Mouse (Mus musculus) limb, embryonic 12.5 days (tissue): ENCODE results near the gene Dnah10. TPM values are rescaled to one million over a fixed set of nuclear protein-coding genes. Genes with fewer than 3 reads are reported as not detected.

Experiments used
- ATAC-seq: fragments of 200-750 bp; cut with Nextera tagmentation; 2 replicates; pipeline ENCODE4 v1.8.0; 2017; ENCODE audit warnings: low read depth, moderate TSS enrichment; ENCODE audit not compliant: insufficient number of reproducible peaks, insufficient read depth, low FRiP score, low TSS enrichment
- H3K27ac ChIP-seq: fragments of 300-500 bp; sonication (generic); 2 replicates; pipeline ENCODE4 v1.5.1; 2016; ENCODE audit warnings: mild to moderate bottlenecking, moderate library complexity
- H3K27me3 ChIP-seq: fragments of 300-500 bp; sonication (generic); 2 replicates; pipeline ENCODE4 v1.6.1; 2016; ENCODE audit warnings: mild to moderate bottlenecking, moderate library complexity
- H3K36me3 ChIP-seq: fragments of 300-500 bp; sonication (generic); 2 replicates; pipeline ENCODE4 v1.6.1; 2016; ENCODE audit warnings: mild to moderate bottlenecking, moderate library complexity
- H3K4me1 ChIP-seq: fragments of 300-500 bp; sonication (generic); replicated peaks from 2 replicates; pipeline ENCODE4 v1.6.1; 2016
- H3K4me2 ChIP-seq: fragments of 300-500 bp; sonication (generic); 2 replicates; pipeline ENCODE4 v1.6.1; 2016; ENCODE audit warnings: mild to moderate bottlenecking, moderate library complexity
- H3K4me3 ChIP-seq: fragments of 300-500 bp; sonication (generic); replicated peaks from 2 replicates; pipeline ENCODE4 v1.5.1; 2016; ENCODE audit warnings: mild to moderate bottlenecking
- H3K9ac ChIP-seq: fragments of 300-500 bp; sonication (generic); replicated peaks from 2 replicates; pipeline ENCODE4 v1.6.1; 2016; ENCODE audit warnings: mild to moderate bottlenecking, moderate library complexity
- H3K9me3 ChIP-seq: fragments of 300-500 bp; sonication (generic); 2 replicates; pipeline ENCODE4 v1.6.1; 2016; ENCODE audit warnings: mild to moderate bottlenecking, moderate library complexity
- WGBS: fragments of 180-500 bp; shearing (Covaris S2); methylation state at CpG from one replicate; pipeline ENCODE4 v1.1.7; 2016; 5-methylcytosine and 5-hydroxymethylcytosine counted together
- polyA plus RNA-seq: library from polyadenylated mRNA; unstranded; fragments of >200 nt; fragmentation: Nextera tagmentation; extraction: Ambion mirVana; gene quantifications from 2 replicates; pipeline ENCODE4 v1.2.1, GENCODE M21; 2016

The Dnah10 gene
- polyA plus RNA-seq, 1 experiment from 2014 or later: 0.09 TPM

GRCm38 (mm10) chr5:124844929-124845328 is 120.0 kb downstream of the Dnah10 start:
- no peaks in the 10 kb centered on the region for H3K9me3 ChIP-seq
- no peak overlapping the region for H3K9ac ChIP-seq
- no peak for ATAC-seq
- H3K4me1 ChIP-seq: peaks cover 13% of the 10 kb centered on the region
- WGBS: 78% methylated on average over 4 of the region's 4 CpGs
- no peak overlapping the region for H3K4me2 ChIP-seq
- no peak overlapping the region for H3K27ac ChIP-seq
- no peaks in the 10 kb centered on the region for H3K36me3 ChIP-seq
- no peak overlapping the region for H3K4me3 ChIP-seq
- H3K27me3 ChIP-seq: no peaks in the 10 kb centered on the region

- Histone ChIP-seq H3K9ac (no peak overlapping the region), H3K4me2 (no peak overlapping the region), H3K4me1 (peaks cover 13% of the 10 kb centered on the region), H3K9me3 (no peaks in the 10 kb centered on the region), H3K36me3 (no peaks in the 10 kb centered on the region), H3K27me3 (no peaks in the 10 kb centered on the region), H3K4me3 (no peak overlapping the region), H3K27ac (no peak overlapping the region)
- ATAC-seq: no peak
- 15% methylated on average over 1 of the region's 1 CpGs for WGBS
Observed at GRCm38 (mm10) chr5:124847014-124847413, 122.1 kb downstream of the Dnah10 start.

GRCm38 (mm10) chr5:124848994-124849393 is 124.1 kb downstream of the Dnah10 start:
- Histone ChIP-seq H3K9ac (no peak overlapping the region), H3K27me3 (no peaks in the 10 kb centered on the region), H3K4me1 (peaks cover 13% of the 10 kb centered on the region), H3K4me2 (no peak overlapping the region), H3K27ac (no peak overlapping the region), H3K4me3 (no peak overlapping the region), H3K36me3 (no peaks in the 10 kb centered on the region), H3K9me3 (no peaks in the 10 kb centered on the region)
- 81% methylated on average over 3 of the region's 3 CpGs for WGBS
- no peak for ATAC-seq

- H3K4me2 ChIP-seq: no peak overlapping the region
- H3K9me3 ChIP-seq: no peaks in the 10 kb centered on the region
- no peak overlapping the region for H3K9ac ChIP-seq
- H3K27ac ChIP-seq: no peak overlapping the region
- H3K4me3 ChIP-seq: no peak overlapping the region
- ATAC-seq: no peak
- H3K4me1 ChIP-seq: peaks cover 13% of the 10 kb centered on the region
- 43% methylated on average over 4 of the region's 4 CpGs for WGBS
- H3K27me3 ChIP-seq: no peaks in the 10 kb centered on the region
- H3K36me3 ChIP-seq: no peaks in the 10 kb centered on the region
Observed at GRCm38 (mm10) chr5:124851572-124851971, 126.7 kb downstream of the Dnah10 start.

GRCm38 (mm10) chr5:124852294-124852693 is 127.4 kb downstream of the Dnah10 start:
- peaks cover 5% of the 10 kb centered on the region for H3K4me1 ChIP-seq
- 28% methylated on average over 2 of the region's 2 CpGs for WGBS
- H3K27me3 ChIP-seq: no peaks in the 10 kb centered on the region
- H3K36me3 ChIP-seq: no peaks in the 10 kb centered on the region
- no peak overlapping the region for H3K4me2 ChIP-seq
- no peak overlapping the region for H3K27ac ChIP-seq
- H3K9ac ChIP-seq: no peak overlapping the region
- no peaks in the 10 kb centered on the region for H3K9me3 ChIP-seq
- no peak overlapping the region for H3K4me3 ChIP-seq
- no peak for ATAC-seq

GRCm38 (mm10) chr5:124853079-124853478 is 128.2 kb downstream of the Dnah10 start:
- no peak for ATAC-seq
- Histone ChIP-seq H3K36me3 (no peaks in the 10 kb centered on the region), H3K27me3 (no peaks in the 10 kb centered on the region), H3K4me2 (no peak overlapping the region), H3K27ac (0 out of 2 replicates have a peak overlapping the region, but pooled peaks have one; percentile 29), H3K9me3 (no peaks in the 10 kb centered on the region), H3K4me3 (no peak overlapping the region), H3K9ac (no peak overlapping the region), H3K4me1 (peaks cover 3% of the 10 kb centered on the region; the same call in 1 of the 2 replicates)
- 73% methylated on average over 2 of the region's 2 CpGs for whole genome bisulfite sequencing

- Histone ChIP-seq H3K36me3 (no peaks in the 10 kb centered on the region), H3K4me1 (no peaks in the 10 kb centered on the region), H3K9ac (no peak overlapping the region), H3K27me3 (peaks cover 8% of the 10 kb centered on the region), H3K9me3 (no peaks in the 10 kb centered on the region), H3K4me3 (no peak overlapping the region), H3K27ac (no peak overlapping the region), H3K4me2 (no peak overlapping the region)
- WGBS: 89% methylated on average over 4 of the region's 4 CpGs
- no peak for ATAC-seq
Observed at GRCm38 (mm10) chr5:124854202-124854601, 129.3 kb downstream of the Dnah10 start.

GRCm38 (mm10) chr5:124860013-124860412 is 135.1 kb downstream of the Dnah10 start:
- ATAC-seq: no peak
- Histone ChIP-seq H3K9ac (no peak overlapping the region), H3K27me3 (peaks cover 27% of the 10 kb centered on the region), H3K9me3 (no peaks in the 10 kb centered on the region), H3K27ac (no peak overlapping the region), H3K4me1 (peaks cover 18% of the 10 kb centered on the region), H3K36me3 (peaks cover 3% of the 10 kb centered on the region; the same call in 1 of the 2 replicates), H3K4me3 (no peak overlapping the region), H3K4me2 (no peak overlapping the region)
- WGBS: 5% methylated on average over 5 of the region's 5 CpGs

- no peak for ATAC-seq
- Histone ChIP-seq H3K27me3 (peaks cover 27% of the 10 kb centered on the region), H3K9ac (peak overlapping the region; percentile 69), H3K4me2 (peak overlapping the region; percentile 99), H3K9me3 (no peaks in the 10 kb centered on the region), H3K27ac (no peak overlapping the region), H3K36me3 (peaks cover 12% of the 10 kb centered on the region), H3K4me3 (peak overlapping the region; percentile 99), H3K4me1 (peaks cover 18% of the 10 kb centered on the region)
- 3% methylated on average over 32 of the region's 33 CpGs for WGBS
Observed at GRCm38 (mm10) chr5:124861463-124861862, 136.6 kb downstream of the Dnah10 start.

GRCm38 (mm10) chr5:124862013-124862866 is 137.4 kb downstream of the Dnah10 start, which contains the start of the genes Ccdc92 and Zfp664:
Gene Ccdc92, minus strand, starts transcription at chr5:124862424.
Gene Zfp664, plus strand, starts transcription at chr5:124862691.
- peaks cover 18% of the 10 kb centered on the region for H3K4me1 ChIP-seq
- peaks cover 27% of the 10 kb centered on the region for H3K27me3 ChIP-seq
- peak; percentile 89 for ATAC-seq
- H3K27ac ChIP-seq: peak within 1 kb of the TSS; percentile 97
- H3K9ac ChIP-seq: peak within 1 kb of the TSS; percentile 97
- WGBS: 1% methylated on average over 72 of the region's 103 CpGs
- peak within 1 kb of the TSS; percentile 99 for H3K4me3 ChIP-seq
- H3K4me2 ChIP-seq: peak within 1 kb of the TSS; percentile 99
- peaks cover 17% of the 10 kb centered on the region for H3K36me3 ChIP-seq
- H3K9me3 ChIP-seq: no peaks in the 10 kb centered on the region

- Histone ChIP-seq H3K9ac (peak overlapping the region; percentile 97), H3K4me3 (peak overlapping the region; percentile 99), H3K27ac (peak overlapping the region; percentile 97), H3K4me2 (peak overlapping the region; percentile 79), H3K4me1 (peaks cover 23% of the 10 kb centered on the region), H3K9me3 (no peaks in the 10 kb centered on the region), H3K27me3 (peaks cover 27% of the 10 kb centered on the region), H3K36me3 (peaks cover 25% of the 10 kb centered on the region)
- under 1% methylated on average over 76 of the region's 88 CpGs for WGBS
- peak; percentile 65 for ATAC-seq
Observed at GRCm38 (mm10) chr5:124862871-124863741, 138.2 kb downstream of the Dnah10 start.
